Mouse (Mus musculus): ENCODE results near the gene Zfp277.

DNA sequence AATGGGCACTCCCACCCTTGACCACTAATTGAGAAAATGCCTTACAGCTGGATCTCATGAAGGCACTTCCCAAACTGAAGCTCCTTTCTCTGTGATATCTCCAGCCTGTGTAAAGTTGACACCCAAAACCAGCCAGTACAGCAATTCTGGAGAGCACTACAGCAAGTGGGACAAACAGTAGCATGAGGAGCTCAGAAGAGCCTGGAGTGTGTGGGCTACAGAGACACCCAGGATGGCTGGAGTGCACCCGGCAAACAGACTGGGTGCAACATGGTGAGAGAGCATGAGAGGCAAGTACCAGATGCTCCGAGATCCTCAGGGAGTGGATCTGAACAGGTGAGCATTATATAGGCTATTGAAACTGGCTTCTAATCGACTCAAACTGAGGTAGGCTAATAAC is 93.8 kb downstream of the Zfp277 start:
- TF ChIP-seq GATA1 (IDR thresholded peaks at IDR 0.05; ENCODE audit: borderline replicate concordance, low read length) (no peak), FLI1 (IDR thresholded peaks at IDR 0.05; ENCODE audit: low read length) (no peak)
